Mouse (Mus musculus) ES-E14 (cell line): ENCODE measurements at regions not wholly inside any gene's neighbourhood (a gene's known extent, or its start where the extent isn't known, plus 50 kb on each side); places are given as distances from the start of the nearest gene placed in this dataset.

Source experiments
- DNase-seq: peaks from one replicate; pipeline ENCODE4 v3.0.0-alpha.2; 2013; ENCODE audit warnings: low read depth, low spot score
- H3K27ac ChIP-seq: 2 replicates; pipeline ENCODE4 v1.5.1; 2012; ENCODE audit warnings: low read depth, mild to moderate bottlenecking, low read length, moderate library complexity, mixed read lengths; ENCODE audit not compliant: poor library complexity, insufficient read depth, severe bottlenecking
- H3K36me3 ChIP-seq: 2 replicates; pipeline ENCODE4 v1.6.1; 2012; ENCODE audit warnings: mild to moderate bottlenecking, low read length, moderate library complexity, mixed read lengths; ENCODE audit not compliant: control insufficient read depth, poor library complexity, insufficient read depth, severe bottlenecking
- H3K4me1 ChIP-seq, 2 experiments: fragments of 150-350 bp in 1 of 2; sonication (generic) in 1 of 2; 2 replicates each; pipeline ENCODE4 v1.6.1; 2012; ENCODE audit warnings: low read length in 2 of 2, mild to moderate bottlenecking in 1 of 2, mixed read lengths in 1 of 2; ENCODE audit not compliant: control insufficient read depth in 2 of 2, insufficient read depth in 2 of 2, poor library complexity in 1 of 2
- H3K4me3 ChIP-seq, 2 experiments: fragments of 150-350 bp in 1 of 2; sonication (generic) in 1 of 2; 2 replicates each; pipeline ENCODE4 v1.5.1; 2012; ENCODE audit warnings: low read length in 2 of 2, low read depth in 1 of 2, mild to moderate bottlenecking in 1 of 2, mixed read lengths in 1 of 2; ENCODE audit not compliant: insufficient read depth in 1 of 2, poor library complexity in 1 of 2, severe bottlenecking in 1 of 2
- H3K9ac ChIP-seq: 2 replicates; pipeline ENCODE4 v1.6.1; 2012; ENCODE audit warnings: low read depth, mild to moderate bottlenecking, low read length, mixed read lengths; ENCODE audit not compliant: poor library complexity, insufficient read depth, severe bottlenecking
- H3K9me3 ChIP-seq: fragments of 150-350 bp; sonication (generic); 2 replicates; pipeline ENCODE4 v1.6.1; 2012; ENCODE audit warnings: low read depth, mild to moderate bottlenecking, low read length; ENCODE audit not compliant: control insufficient read depth, insufficient read depth
- CHD2 ChIP-seq: IDR thresholded peaks from 2 replicates; pipeline ENCODE4 v1.6.1; 2014; ENCODE audit warnings: mild to moderate bottlenecking, low read depth, low read length, inconsistent platforms
- HCFC1 ChIP-seq: IDR thresholded peaks from 2 replicates; pipeline ENCODE4 v1.6.1; 2012; ENCODE audit warnings: low read length, inconsistent platforms, borderline replicate concordance; ENCODE audit not compliant: insufficient read depth
- MAFK ChIP-seq: IDR thresholded peaks from 2 replicates; pipeline ENCODE4 v1.6.1; 2014; ENCODE audit warnings: mild to moderate bottlenecking, low read depth, low read length, inconsistent platforms; ENCODE audit not compliant: insufficient read depth
- ZC3H11A ChIP-seq: IDR thresholded peaks from 2 replicates; pipeline ENCODE4 v1.6.1; 2012; ENCODE audit warnings: low read depth, mild to moderate bottlenecking, inconsistent platforms, low read length, borderline replicate concordance
- ZNF384 ChIP-seq: IDR thresholded peaks from 2 replicates; pipeline ENCODE4 v1.6.1; 2012; ENCODE audit warnings: low read depth, low read length, inconsistent platforms
- in situ Hi-C, 2 experiments: fragments of 600-800 bp; cut with MboI; formaldehyde crosslinking; loops; one replicate each; pipeline ENCODE4 v1.15.1; 2025; ENCODE audit warnings: low sequenced_read_pairs in 2 of 2, inconsistent platforms in 1 of 2; ENCODE audit not compliant: unreplicated experiment in 2 of 2

DNA sequence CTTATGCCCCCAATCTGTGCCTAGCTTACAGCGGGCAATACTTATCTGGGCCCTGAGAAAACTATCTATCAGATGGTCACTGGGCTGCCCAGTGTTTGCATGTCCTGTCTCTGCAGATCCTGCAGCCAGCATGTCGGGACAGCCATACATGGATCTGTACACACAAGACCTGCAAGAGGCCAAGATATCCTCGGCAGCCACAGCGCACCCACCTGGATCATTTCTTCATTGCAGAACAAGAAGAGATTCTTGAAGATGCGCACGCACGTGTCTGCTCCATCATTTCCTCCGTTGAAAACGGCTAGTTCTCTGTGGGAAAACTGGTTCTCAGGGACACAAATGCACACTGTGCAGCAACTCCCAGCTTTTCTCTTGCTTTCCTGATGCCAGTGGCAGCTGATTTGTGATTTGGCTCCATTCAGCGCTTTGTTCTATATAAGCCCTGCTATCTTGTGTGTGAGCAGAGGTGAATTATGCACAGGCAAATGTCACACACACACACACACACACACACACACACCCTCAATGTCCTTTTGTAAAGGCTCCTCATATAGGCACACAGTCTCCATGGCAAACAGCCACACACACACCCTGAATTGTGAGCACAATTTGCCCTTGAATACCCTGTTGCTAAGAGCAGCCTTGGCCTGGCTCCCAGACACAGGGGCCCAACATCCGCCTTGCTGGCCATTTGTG, 85.5 kb downstream of the Amer3 start:
- in situ Hi-C loops = no loop called here
- no peaks in the 10 kb centered on the region for H3K4me1 ChIP-seq
- no peaks in the 10 kb centered on the region for H3K9me3 ChIP-seq
- H3K27ac ChIP-seq = no peak overlapping the region
- TF ChIP-seq ZC3H11A = no peak
- no peak for TF ChIP-seq HCFC1
- no peak for DNase-seq
- no peak overlapping the region for H3K9ac ChIP-seq
- no peak overlapping the region for H3K4me3 ChIP-seq
- H3K36me3 ChIP-seq = no peaks in the 10 kb centered on the region

GRCm38 (mm10) chr1:34665512-34665854, 86.0 kb downstream of the Amer3 start:
- in situ Hi-C loops = no loop called here
- Histone ChIP-seq H3K9me3 (no peaks in the 10 kb centered on the region), H3K36me3 (no peaks in the 10 kb centered on the region), H3K4me1 (no peaks in the 10 kb centered on the region), H3K9ac (no peak overlapping the region), H3K4me3 (no peak overlapping the region), H3K27ac (no peak overlapping the region)
- no peak for DNase-seq
- TF ChIP-seq HCFC1 (no peak), MAFK (no peak), ZC3H11A (no peak), CHD2 (no peak)

DNA sequence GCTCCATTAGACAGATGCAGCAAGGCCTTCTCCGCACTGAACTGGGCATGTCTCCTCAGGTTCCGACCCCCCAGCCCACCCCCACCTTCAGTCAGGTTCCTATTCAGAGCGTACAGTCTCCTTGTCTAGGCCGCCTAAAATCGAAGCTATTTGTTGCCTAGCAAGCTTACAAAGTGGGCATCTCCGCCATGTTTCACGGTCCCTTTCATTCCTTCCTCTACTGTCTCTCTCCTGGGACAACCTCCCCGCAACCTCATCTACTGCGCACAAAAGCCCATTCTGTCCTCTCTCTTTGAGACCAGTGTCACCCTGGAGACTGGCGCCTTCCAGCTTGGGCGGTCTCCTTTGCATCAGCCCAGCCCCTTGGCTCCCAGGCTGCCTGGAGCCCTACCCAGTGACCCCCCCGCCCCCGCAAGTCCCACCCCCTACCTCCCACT, 86.8 kb downstream of the Amer3 start:
- H3K9me3 ChIP-seq = no peaks in the 10 kb centered on the region
- no peak overlapping the region for H3K27ac ChIP-seq
- no peaks in the 10 kb centered on the region for H3K36me3 ChIP-seq
- no peak for DNase-seq
- H3K9ac ChIP-seq = no peak overlapping the region
- no peak overlapping the region for H3K4me3 ChIP-seq
- TF ChIP-seq HCFC1 = no peak
- in situ Hi-C loops = no loop called here
- no peaks in the 10 kb centered on the region for H3K4me1 ChIP-seq

GRCm38 (mm10) chr1:34677105-34677741, 97.8 kb downstream of the Amer3 start:
- in situ Hi-C loops = no loop called here
- DNase-seq = no peak
- Histone ChIP-seq H3K9ac (no peak overlapping the region), H3K27ac (no peak overlapping the region), H3K36me3 (no peaks in the 10 kb centered on the region), H3K4me1 (peaks cover 0 to 2% of the 10 kb centered on the region in 2 experiments; a peak in 1 of 4 replicates), H3K4me3 (no peak overlapping the region), H3K9me3 (no peaks in the 10 kb centered on the region)
- TF ChIP-seq MAFK = peak; percentile 93
- TF ChIP-seq HCFC1 = no peak

- H3K36me3 ChIP-seq = no peaks in the 10 kb centered on the region
- DNase-seq = no peak
- TF ChIP-seq HCFC1 (no peak), ZC3H11A (no peak), ZNF384 (no peak), MAFK (no peak), CHD2 (no peak)
- no peak overlapping the region for H3K27ac ChIP-seq
- H3K4me3 ChIP-seq = peak overlapping the region; percentile 53 to 70
- in situ Hi-C loops = no loop called here
- H3K4me1 ChIP-seq = peaks cover 0 to 5% of the 10 kb centered on the region in 2 experiments; a peak in 1 of 4 replicates
- H3K9me3 ChIP-seq = no peaks in the 10 kb centered on the region
- H3K9ac ChIP-seq = peak overlapping the region; percentile 22
Measured at GRCm38 (mm10) chr1:34677832-34678733, 98.6 kb downstream of the Amer3 start.
